Mouse (Mus musculus) granulocyte monocyte progenitor cell, adult 5-6 weeks (primary cell): Measurements from ENCODE around the gene Thsd1. TPM values are rescaled to one million over a fixed set of nuclear protein-coding genes. Genes with fewer than 3 reads are reported as not detected.
"Not testable (repeated sequence)": the region's sequence is repeated elsewhere in the genome, so short reads cannot be mapped to it uniquely, and the experiment has no call there.

Experiments
- ATAC-seq: replicated peaks from 2 replicates; pipeline ENCODE4 v1.8.0; 2016; ENCODE audit warnings: mild to moderate bottlenecking, moderate TSS enrichment, inconsistent platforms; ENCODE audit not compliant: poor library complexity, severe bottlenecking
- total RNA-seq, 2 experiments: library from RNA; stranded (forward) in 1 of 2; stranded (reverse) in 1 of 2; fragments of 200-712, 200-1000 nt in 1 of 2; fragments of >200 nt in 1 of 2; fragmentation: Nextera tagmentation in 1 of 2; gene quantifications; 2 replicates each; pipeline ENCODE4 v1.2.3; 2014 to 2017

Gene Thsd1
- total RNA-seq, 2 experiments from 2014 or later = 1.1 to 1.3 TPM

GRCm38 (mm10) chr8:22262267-22262666, 35.2 kb downstream of the Thsd1 start:
- ATAC-seq = peak; percentile 87

- ATAC-seq = no peak
Measured at GRCm38 (mm10) chr8:22264292-22264691, 37.2 kb downstream of the Thsd1 start.

GRCm38 (mm10) chr8:22264787-22265186, 37.7 kb downstream of the Thsd1 start:
- ATAC-seq = no peak

- no peak for ATAC-seq
Measured at GRCm38 (mm10) chr8:22265194-22265593, 38.1 kb downstream of the Thsd1 start.

DNA sequence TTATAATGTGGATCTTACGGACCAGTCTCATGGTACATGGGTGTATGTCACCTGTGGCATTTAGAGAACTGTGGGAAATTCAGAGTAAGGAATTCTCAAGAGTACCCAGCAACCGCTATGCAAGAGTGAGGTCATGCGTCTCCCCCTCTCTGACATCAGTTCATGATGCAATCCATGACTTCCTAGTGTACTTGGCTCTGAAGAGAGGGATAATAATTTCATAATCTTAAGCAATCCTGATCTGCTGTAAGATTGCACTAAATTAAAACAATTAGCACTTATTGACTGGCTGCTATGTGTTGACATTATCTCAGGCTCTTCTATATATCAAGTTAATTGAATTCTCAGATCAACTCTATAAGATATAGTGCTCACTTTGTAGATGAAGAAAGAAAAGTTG, 39.7 kb downstream of the Thsd1 start:
- peak; percentile 83 for ATAC-seq

DNA sequence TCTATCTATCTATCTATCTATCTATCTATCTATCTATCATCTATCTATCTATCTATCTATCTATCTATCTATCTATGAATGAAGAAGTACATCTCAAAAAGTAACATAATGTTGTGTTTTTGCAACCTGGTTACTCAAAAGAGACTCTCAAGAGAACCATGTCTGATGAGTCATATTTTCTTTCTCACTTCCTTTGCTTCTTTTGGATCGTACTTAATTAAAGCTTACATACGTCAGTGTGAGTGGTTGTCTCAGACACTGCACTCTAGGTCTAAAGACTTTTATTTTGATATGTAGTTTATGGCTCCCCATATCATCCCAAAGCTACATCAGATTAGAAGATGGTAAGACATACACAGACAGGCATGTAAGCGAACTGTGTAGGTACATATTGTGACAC, 46.0 kb downstream of the Thsd1 start:
- no peak for ATAC-seq

DNA sequence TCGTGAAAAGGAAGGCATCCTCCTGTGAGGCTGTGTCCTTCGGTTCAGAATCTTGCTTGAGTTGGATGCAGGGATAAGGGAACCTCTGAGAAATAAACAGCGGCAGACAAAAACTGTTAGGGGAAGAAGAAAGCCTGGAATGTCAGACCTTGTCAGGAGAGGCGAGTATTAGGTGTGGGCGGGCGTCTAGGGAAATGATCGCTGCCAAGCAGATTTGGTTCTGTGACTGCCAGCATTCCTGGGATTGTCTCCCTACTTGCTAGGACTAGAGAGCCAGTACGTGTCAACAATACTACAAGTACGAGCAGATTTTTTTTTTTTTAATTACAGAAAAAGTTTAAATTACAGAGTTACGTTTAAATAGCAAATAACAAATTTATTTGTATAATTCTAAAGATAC, 47.5 kb downstream of the Thsd1 start:
- no peak for ATAC-seq

- no peak for ATAC-seq
Measured at GRCm38 (mm10) chr8:22282999-22283491, 55.9 kb downstream of the Thsd1 start, which contains the start of gene Tpte. Gene Tpte (plus strand): TSS chr8:22283441.

GRCm38 (mm10) chr8:22302326-22302725, 75.2 kb downstream of the Thsd1 start:
- no peak for ATAC-seq

DNA sequence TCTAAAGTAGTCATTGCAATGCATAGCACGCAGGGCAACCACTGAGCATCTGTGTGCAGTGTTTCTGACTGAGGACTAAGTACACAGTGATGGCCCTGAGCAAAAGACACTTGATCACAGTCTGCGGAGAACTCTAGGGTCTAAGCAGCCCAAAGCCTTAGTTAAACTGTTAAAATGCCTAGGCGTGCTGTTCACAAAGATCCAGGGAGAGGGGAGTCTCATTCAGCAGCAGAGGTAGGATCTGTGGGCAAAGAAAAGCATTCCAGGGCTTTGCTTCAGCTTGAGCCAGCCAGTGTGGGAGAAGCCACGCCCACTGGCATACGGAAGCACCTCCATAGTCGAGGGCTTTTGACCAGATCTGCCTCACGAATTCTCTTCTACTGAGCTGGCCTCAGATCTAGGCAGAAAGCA, 75.8 kb downstream of the Thsd1 start:
- peak; percentile 37 for ATAC-seq

- ATAC-seq = not testable (repeated sequence)
Measured at GRCm38 (mm10) chr8:22304045-22304444, 76.9 kb downstream of the Thsd1 start.

- no peak for ATAC-seq
Measured at GRCm38 (mm10) chr8:22306999-22307398, 79.9 kb downstream of the Thsd1 start.

Other genes with a start within 250 kb of the Thsd1 start
- gene Atp7b, start 167.0 kb upstream of the Thsd1 start, total RNA-seq (2014; fragmentation: Nextera tagmentation) = 0.32 and 0.53 TPM in 2 replicates
- 0.22 and 0.31 TPM in 2 replicates for gene Atp7b, start 167.0 kb upstream of the Thsd1 start, total RNA-seq (2017)
- gene Alg11, start 166.6 kb upstream of the Thsd1 start, total RNA-seq (2014; fragmentation: Nextera tagmentation) = 9.6 and 11.4 TPM in 2 replicates
- gene Alg11, start 166.6 kb upstream of the Thsd1 start, total RNA-seq (2017) = 13.5 and 19.4 TPM in 2 replicates
- gene Nek5, start 102.3 kb upstream of the Thsd1 start, total RNA-seq (2014; fragmentation: Nextera tagmentation) = not detected in 2 replicates
- not detected in 2 replicates for gene Nek5, start 102.3 kb upstream of the Thsd1 start, total RNA-seq (2017)
- gene Nek3, start 60.9 kb upstream of the Thsd1 start, total RNA-seq (2014; fragmentation: Nextera tagmentation) = 1.1 and 1.9 TPM in 2 replicates
- gene Nek3, start 60.9 kb upstream of the Thsd1 start, total RNA-seq (2017) = 3.1 and 7.2 TPM in 2 replicates
- gene Ckap2, start 41.5 kb upstream of the Thsd1 start, total RNA-seq (2014; fragmentation: Nextera tagmentation) = 35.7 and 43.3 TPM in 2 replicates
- gene Ckap2, start 41.5 kb upstream of the Thsd1 start, total RNA-seq (2017) = 32.7 and 39.6 TPM in 2 replicates
- 30.2 and 45.5 TPM in 2 replicates for gene Vps36, start 34.5 kb upstream of the Thsd1 start, total RNA-seq (2014; fragmentation: Nextera tagmentation)
- 44.6 and 50.3 TPM in 2 replicates for gene Vps36, start 34.5 kb upstream of the Thsd1 start, total RNA-seq (2017)
- gene Tpte, start 56.1 kb downstream of the Thsd1 start, total RNA-seq (2014; fragmentation: Nextera tagmentation) = not detected in 2 replicates
- gene Tpte, start 56.1 kb downstream of the Thsd1 start, total RNA-seq (2017) = not detected in 2 replicates
- gene Slc25a15, start 171.3 kb downstream of the Thsd1 start, total RNA-seq (2014; fragmentation: Nextera tagmentation) = 11.1 and 11.4 TPM in 2 replicates
- gene Slc25a15, start 171.3 kb downstream of the Thsd1 start, total RNA-seq (2017) = 10.3 and 12.2 TPM in 2 replicates
- gene Mrps31, start 184.0 kb downstream of the Thsd1 start, total RNA-seq (2014; fragmentation: Nextera tagmentation) = 20.7 and 23.4 TPM in 2 replicates
- gene Mrps31, start 184.0 kb downstream of the Thsd1 start, total RNA-seq (2017) = 31.5 and 33.9 TPM in 2 replicates